Mouse (Mus musculus): ENCODE measurements around the gene Naaladl2. TPM values are rescaled to one million over a fixed set of nuclear protein-coding genes. Genes with fewer than 3 reads are reported as not detected.
A peak's percentile ranks its signal among the peaks of the same experiment; 100 is the strongest.

Gene Naaladl2
- polyA plus RNA-seq, 1 experiment from 2014 or later, result 6.4 TPM

GRCm38 (mm10) chr3:24118136-24118535 is 1025.9 kb downstream of the Naaladl2 start:
- Histone ChIP-seq H3K9ac (replicated peaks; ENCODE audit: low read depth, low read length) (no peak overlapping the region), H3K9me3 (ENCODE audit: control insufficient read depth, low read depth, low read length) (no peaks in the 10 kb centered on the region), H3K4me2 (replicated peaks; ENCODE audit: low read depth, low read length) (no peak overlapping the region), H3K36me3 (ENCODE audit: control insufficient read depth, insufficient read depth, low read length) (no peaks in the 10 kb centered on the region), H3K27ac (ENCODE audit: low read length) (no peak overlapping the region), H3K27me3 (ENCODE audit: control insufficient read depth, insufficient read depth, low read length) (no peaks in the 10 kb centered on the region), H3K4me1 (ENCODE audit: control insufficient read depth, insufficient read depth, low read length) (no peaks in the 10 kb centered on the region), H3K4me3 (ENCODE audit: low read depth, low read length) (no peak overlapping the region)
- 90% methylated on average over 6 of the region's 6 CpGs for WGBS
- no peak for ATAC-seq (ENCODE audit: insufficient number of reproducible peaks, insufficient read depth, low FRiP score, low read depth)

- Histone ChIP-seq H3K4me1 (ENCODE audit: control insufficient read depth, insufficient read depth, low read length) (no peaks in the 10 kb centered on the region), H3K4me3 (ENCODE audit: low read depth, low read length) (no peak overlapping the region), H3K27ac (ENCODE audit: low read length) (no peak overlapping the region), H3K9ac (replicated peaks; ENCODE audit: low read depth, low read length) (no peak overlapping the region), H3K36me3 (ENCODE audit: control insufficient read depth, insufficient read depth, low read length) (no peaks in the 10 kb centered on the region), H3K9me3 (ENCODE audit: control insufficient read depth, low read depth, low read length) (no peaks in the 10 kb centered on the region), H3K27me3 (ENCODE audit: control insufficient read depth, insufficient read depth, low read length) (no peaks in the 10 kb centered on the region), H3K4me2 (replicated peaks; ENCODE audit: low read depth, low read length) (no peak overlapping the region)
- ATAC-seq (ENCODE audit: insufficient number of reproducible peaks, insufficient read depth, low FRiP score, low read depth), result no peak
- WGBS, result 52% methylated on average over 3 of the region's 3 CpGs
Observed at GRCm38 (mm10) chr3:24114849-24115248, 1029.2 kb downstream of the Naaladl2 start.

- H3K9ac ChIP-seq (replicated peaks; ENCODE audit: low read depth, low read length), result no peak overlapping the region
- H3K27ac ChIP-seq (ENCODE audit: low read length), result no peak overlapping the region
- no peak overlapping the region for H3K4me3 ChIP-seq (ENCODE audit: low read depth, low read length)
- WGBS, result 75% methylated on average over 2 of the region's 2 CpGs
- H3K4me2 ChIP-seq (replicated peaks; ENCODE audit: low read depth, low read length), result no peak overlapping the region
- no peak for ATAC-seq (ENCODE audit: insufficient number of reproducible peaks, insufficient read depth, low FRiP score, low read depth)
- H3K9me3 ChIP-seq (ENCODE audit: control insufficient read depth, low read depth, low read length), result no peaks in the 10 kb centered on the region
- H3K4me1 ChIP-seq (ENCODE audit: control insufficient read depth, insufficient read depth, low read length), result no peaks in the 10 kb centered on the region
- H3K36me3 ChIP-seq (ENCODE audit: control insufficient read depth, insufficient read depth, low read length), result no peaks in the 10 kb centered on the region
- H3K27me3 ChIP-seq (ENCODE audit: control insufficient read depth, insufficient read depth, low read length), result no peaks in the 10 kb centered on the region
Observed at GRCm38 (mm10) chr3:24113360-24113759, 1030.7 kb downstream of the Naaladl2 start.

DNA sequence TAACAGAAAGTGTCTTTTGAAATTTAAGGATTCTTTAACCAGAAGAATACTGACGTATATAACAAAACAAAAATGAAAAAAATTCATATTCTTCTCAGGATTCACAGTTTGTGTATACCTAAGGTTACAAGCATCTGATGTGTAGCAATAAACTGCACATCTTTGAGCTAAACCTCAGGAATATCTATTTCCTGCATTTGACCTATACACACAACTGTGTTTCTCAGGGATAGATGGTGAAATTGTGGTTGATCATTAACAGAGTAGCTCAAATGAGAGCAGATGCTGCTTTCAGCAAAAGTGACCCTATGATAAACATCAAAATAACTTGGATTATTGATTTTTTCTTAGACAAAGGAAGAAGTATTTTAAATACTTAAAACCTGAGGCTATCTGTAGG is 1037.7 kb downstream of the Naaladl2 start:
- no peak for ATAC-seq (ENCODE audit: insufficient number of reproducible peaks, insufficient read depth, low FRiP score, low read depth)
- no peaks in the 10 kb centered on the region for H3K36me3 ChIP-seq (ENCODE audit: control insufficient read depth, insufficient read depth, low read length)
- 80% methylated on average over 1 of the region's 1 CpGs for WGBS
- no peak overlapping the region for H3K4me3 ChIP-seq (ENCODE audit: low read depth, low read length)
- H3K4me1 ChIP-seq (ENCODE audit: control insufficient read depth, insufficient read depth, low read length), result no peaks in the 10 kb centered on the region
- H3K27me3 ChIP-seq (ENCODE audit: control insufficient read depth, insufficient read depth, low read length), result no peaks in the 10 kb centered on the region
- H3K9ac ChIP-seq (replicated peaks; ENCODE audit: low read depth, low read length), result no peak overlapping the region
- H3K27ac ChIP-seq (ENCODE audit: low read length), result no peak overlapping the region
- no peak overlapping the region for H3K4me2 ChIP-seq (replicated peaks; ENCODE audit: low read depth, low read length)
- no peaks in the 10 kb centered on the region for H3K9me3 ChIP-seq (ENCODE audit: control insufficient read depth, low read depth, low read length)

DNA sequence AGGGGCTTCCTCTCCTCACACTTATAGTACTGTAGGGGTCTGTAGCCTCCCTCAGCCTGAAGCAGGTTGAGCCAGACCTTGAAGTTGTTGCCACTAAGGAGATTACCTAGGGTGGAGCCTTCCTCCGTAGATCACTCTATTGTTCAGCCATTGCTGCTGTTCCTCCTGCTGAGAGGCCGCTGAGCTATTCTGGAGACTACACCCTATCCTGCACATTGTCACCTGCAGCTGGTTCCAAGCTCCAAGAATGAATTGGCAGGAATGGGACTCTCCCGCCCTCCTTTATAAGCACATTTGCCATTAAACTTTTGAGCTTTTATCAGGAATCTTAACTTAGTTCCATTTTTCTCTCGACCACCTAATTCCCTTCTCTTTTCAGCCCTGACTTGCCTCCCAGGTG is 1064.3 kb downstream of the Naaladl2 start:
- no peaks in the 10 kb centered on the region for H3K4me1 ChIP-seq (ENCODE audit: control insufficient read depth, insufficient read depth, low read length)
- WGBS, result 62% methylated on average over 4 of the region's 4 CpGs

DNA sequence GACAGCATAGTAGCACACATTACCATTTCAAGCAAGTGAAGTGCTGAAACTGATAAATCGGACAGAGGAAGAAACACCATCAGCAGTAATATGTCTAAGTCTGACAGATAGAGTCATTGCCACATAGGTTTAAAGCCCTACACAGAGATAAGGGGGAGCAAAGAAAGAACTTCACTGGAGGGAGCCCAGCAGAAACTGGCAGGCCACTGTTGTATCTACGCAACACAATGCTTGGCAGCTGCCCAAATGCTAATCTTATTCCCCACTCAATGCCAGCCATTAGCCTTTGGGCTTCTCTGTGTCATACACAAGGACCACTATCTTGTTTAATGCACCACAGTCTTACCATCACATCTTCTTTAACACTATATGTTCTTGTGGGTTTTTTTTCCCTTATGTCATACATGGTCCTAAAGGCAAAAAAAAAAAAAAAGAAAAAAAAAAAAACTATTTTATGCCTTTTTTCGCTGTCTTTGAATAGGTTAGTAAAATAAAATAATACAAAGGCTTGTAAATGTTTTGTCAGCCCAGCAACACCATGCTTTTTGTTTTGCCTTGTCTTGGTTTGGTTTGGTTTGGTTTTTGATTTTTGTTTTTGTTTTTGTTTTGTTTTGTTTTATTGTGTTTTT is 1072.8 kb downstream of the Naaladl2 start:
- no peaks in the 10 kb centered on the region for H3K4me1 ChIP-seq (ENCODE audit: control insufficient read depth, insufficient read depth, low read length)
- H3K36me3 ChIP-seq (ENCODE audit: control insufficient read depth, insufficient read depth, low read length), result no peaks in the 10 kb centered on the region
- no peaks in the 10 kb centered on the region for H3K9me3 ChIP-seq (ENCODE audit: control insufficient read depth, low read depth, low read length)
- H3K9ac ChIP-seq (replicated peaks; ENCODE audit: low read depth, low read length), result no peak overlapping the region
- WGBS, result 58% methylated on average over 3 of the region's 3 CpGs
- no peak overlapping the region for H3K4me2 ChIP-seq (replicated peaks; ENCODE audit: low read depth, low read length)
- no peak overlapping the region for H3K27ac ChIP-seq (ENCODE audit: low read length)
- ATAC-seq (ENCODE audit: insufficient number of reproducible peaks, insufficient read depth, low FRiP score, low read depth), result peak; percentile 46; the same call in 1 of the 2 replicates
- no peaks in the 10 kb centered on the region for H3K27me3 ChIP-seq (ENCODE audit: control insufficient read depth, insufficient read depth, low read length)
- H3K4me3 ChIP-seq (ENCODE audit: low read depth, low read length), result no peak overlapping the region

More for the DNA sequence above, 1064.3 kb downstream of the Naaladl2 start:
- H3K36me3 ChIP-seq (ENCODE audit: control insufficient read depth, insufficient read depth, low read length), result no peaks in the 10 kb centered on the region
- H3K4me2 ChIP-seq (replicated peaks; ENCODE audit: low read depth, low read length), result no peak overlapping the region
- no peak for ATAC-seq (ENCODE audit: insufficient number of reproducible peaks, insufficient read depth, low FRiP score, low read depth)
- no peaks in the 10 kb centered on the region for H3K27me3 ChIP-seq (ENCODE audit: control insufficient read depth, insufficient read depth, low read length)
- no peaks in the 10 kb centered on the region for H3K9me3 ChIP-seq (ENCODE audit: control insufficient read depth, low read depth, low read length)
- no peak overlapping the region for H3K9ac ChIP-seq (replicated peaks; ENCODE audit: low read depth, low read length)
- no peak overlapping the region for H3K4me3 ChIP-seq (ENCODE audit: low read depth, low read length)
- H3K27ac ChIP-seq (ENCODE audit: low read length), result no peak overlapping the region

GRCm38 (mm10) chr3:24070424-24071168 is 1073.5 kb downstream of the Naaladl2 start:
- Histone ChIP-seq H3K9ac (replicated peaks; ENCODE audit: low read depth, low read length) (no peak overlapping the region), H3K27me3 (ENCODE audit: control insufficient read depth, insufficient read depth, low read length) (no peaks in the 10 kb centered on the region), H3K4me1 (ENCODE audit: control insufficient read depth, insufficient read depth, low read length) (no peaks in the 10 kb centered on the region), H3K27ac (ENCODE audit: low read length) (no peak overlapping the region), H3K9me3 (ENCODE audit: control insufficient read depth, low read depth, low read length) (no peaks in the 10 kb centered on the region), H3K36me3 (ENCODE audit: control insufficient read depth, insufficient read depth, low read length) (no peaks in the 10 kb centered on the region), H3K4me2 (replicated peaks; ENCODE audit: low read depth, low read length) (no peak overlapping the region), H3K4me3 (ENCODE audit: low read depth, low read length) (no peak overlapping the region)
- no peak for ATAC-seq (ENCODE audit: insufficient number of reproducible peaks, insufficient read depth, low FRiP score, low read depth)
- WGBS, result 22% methylated on average over 4 of the region's 4 CpGs

GRCm38 (mm10) chr3:24048217-24048616 is 1095.8 kb downstream of the Naaladl2 start:
- Histone ChIP-seq H3K27me3 (ENCODE audit: control insufficient read depth, insufficient read depth, low read length) (no peaks in the 10 kb centered on the region), H3K9me3 (ENCODE audit: control insufficient read depth, low read depth, low read length) (no peaks in the 10 kb centered on the region), H3K4me3 (ENCODE audit: low read depth, low read length) (no peak overlapping the region), H3K4me1 (ENCODE audit: control insufficient read depth, insufficient read depth, low read length) (no peaks in the 10 kb centered on the region), H3K36me3 (ENCODE audit: control insufficient read depth, insufficient read depth, low read length) (no peaks in the 10 kb centered on the region), H3K9ac (replicated peaks; ENCODE audit: low read depth, low read length) (no peak overlapping the region), H3K27ac (ENCODE audit: low read length) (no peak overlapping the region), H3K4me2 (replicated peaks; ENCODE audit: low read depth, low read length) (no peak overlapping the region)
- no peak for ATAC-seq (ENCODE audit: insufficient number of reproducible peaks, insufficient read depth, low FRiP score, low read depth)
